Mouse (Mus musculus): ENCODE measurements around the gene Slc16a6.

The Slc16a6 gene

DNA sequence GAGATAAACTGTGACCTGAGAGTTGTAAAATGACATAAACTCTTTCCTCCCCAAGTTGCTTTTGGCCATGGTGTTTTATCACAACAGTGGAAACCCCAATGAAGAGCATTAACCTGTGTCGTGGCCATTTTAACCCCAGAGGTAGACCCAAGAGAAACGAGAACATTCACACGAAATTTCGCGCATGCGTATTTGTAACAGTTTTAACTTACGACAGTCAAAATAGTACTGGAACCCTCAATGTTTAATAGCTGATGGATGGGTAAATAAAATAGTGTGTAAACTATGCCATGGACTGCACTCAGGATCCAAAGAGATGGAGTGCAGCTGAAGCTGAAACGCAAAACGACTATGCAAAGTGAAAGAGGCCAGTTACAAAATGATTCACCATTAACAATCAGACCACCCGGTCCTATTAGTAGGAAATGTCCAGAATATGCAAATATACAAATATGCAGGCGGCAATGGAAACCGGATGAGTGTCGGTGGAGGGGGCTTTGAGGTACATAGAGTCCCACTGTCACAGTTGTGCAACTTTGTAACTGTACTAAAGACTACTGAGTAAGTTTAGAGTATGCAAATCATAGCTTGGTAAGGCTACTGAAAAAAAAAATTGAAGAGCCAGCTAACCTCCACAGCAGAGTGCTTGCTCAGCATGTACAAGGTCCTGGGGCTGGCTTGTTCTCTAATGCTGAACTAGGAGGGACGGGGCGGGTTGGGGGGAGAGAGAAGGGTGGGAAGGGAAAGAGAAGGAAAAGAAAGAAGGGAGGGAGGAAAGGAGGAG lies 63.0 kb downstream of the Slc16a6 start:
- no peak for DNase-seq

DNA sequence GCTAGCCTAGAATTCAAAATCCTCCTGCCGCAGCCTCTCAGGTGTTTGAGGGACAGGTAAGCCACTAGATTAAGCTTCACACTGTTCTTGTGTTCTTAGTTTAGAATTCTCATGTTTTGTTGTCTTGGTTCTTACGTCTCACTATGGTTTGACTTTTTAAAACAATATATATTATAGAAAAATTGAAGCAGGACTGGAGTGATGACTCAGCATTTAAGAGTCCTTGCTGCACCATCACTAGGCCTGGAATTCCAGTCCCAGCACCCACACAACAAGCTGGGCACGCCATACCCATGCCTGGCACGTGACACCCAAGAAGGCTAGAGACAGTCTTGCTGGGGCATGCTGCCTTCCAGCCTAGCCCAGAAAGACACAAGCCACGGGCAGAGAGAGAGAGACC lies 67.0 kb downstream of the Slc16a6 start:
- DNase-seq = no peak
